Mouse (Mus musculus) heart, embryonic 11.5 days (tissue): ENCODE results near the gene Pex14. TPM values are rescaled to one million over a fixed set of nuclear protein-coding genes. Genes with fewer than 3 reads are reported as not detected.

ENCODE experiments used
- ATAC-seq: fragments of 200-750 bp; cut with Nextera tagmentation; replicated peaks from 2 replicates; pipeline ENCODE4 v1.8.0; 2017; ENCODE audit warnings: moderate library complexity; ENCODE audit not compliant: insufficient number of reproducible peaks, low FRiP score, low TSS enrichment
- H3K27ac ChIP-seq: fragments of 300-500 bp; sonication (generic); 2 replicates; pipeline ENCODE4 v1.5.1; 2014; ENCODE audit warnings: mild to moderate bottlenecking, low read depth, low read length
- H3K27me3 ChIP-seq: fragments of 300-500 bp; sonication (generic); 2 replicates; pipeline ENCODE4 v1.6.1; 2014; ENCODE audit warnings: mild to moderate bottlenecking, low read length, mixed read lengths; ENCODE audit not compliant: control insufficient read depth, insufficient read depth
- H3K36me3 ChIP-seq: fragments of 300-500 bp; sonication (generic); 2 replicates; pipeline ENCODE4 v1.6.1; 2014; ENCODE audit warnings: mild to moderate bottlenecking, low read length, moderate library complexity, mixed read lengths; ENCODE audit not compliant: control insufficient read depth, insufficient read depth
- H3K4me1 ChIP-seq: fragments of 300-500 bp; sonication (generic); 2 replicates; pipeline ENCODE4 v1.6.1; 2014; ENCODE audit warnings: low read length; ENCODE audit not compliant: control insufficient read depth, insufficient read depth
- H3K4me2 ChIP-seq: fragments of 300-500 bp; sonication (generic); 2 replicates; pipeline ENCODE4 v1.6.1; 2014; ENCODE audit warnings: mild to moderate bottlenecking, moderate library complexity
- H3K4me3 ChIP-seq: fragments of 300-500 bp; sonication (generic); 2 replicates; pipeline ENCODE4 v1.5.1; 2014; ENCODE audit warnings: low read depth, low read length
- H3K9ac ChIP-seq: fragments of 300-500 bp; sonication (generic); 2 replicates; pipeline ENCODE4 v1.6.1; 2014; ENCODE audit warnings: mild to moderate bottlenecking, low read depth, low read length, moderate library complexity
- H3K9me3 ChIP-seq: fragments of 300-500 bp; sonication (generic); replicated peaks from 2 replicates; pipeline ENCODE4 v1.6.1; 2016; ENCODE audit warnings: low read length; ENCODE audit not compliant: control insufficient read depth
- WGBS: fragments of 180-500 bp; shearing (Covaris S2); extraction: QIAGEN DNeasy Blood & Tissue Kit; methylation state at CpG from one replicate; pipeline ENCODE4 v1.1.7; 2014; ENCODE audit not compliant: insufficient replicate concordance; 5-methylcytosine and 5-hydroxymethylcytosine counted together
- polyA plus RNA-seq: library from polyadenylated mRNA; unstranded; fragments of >200 nt; fragmentation: Nextera tagmentation; extraction: Ambion mirVana; gene quantifications from 2 replicates; pipeline ENCODE4 v1.2.1, GENCODE M21; 2014

Pex14 gene
- 33.5 and 37.2 TPM in 2 replicates for polyA plus RNA-seq

DNA sequence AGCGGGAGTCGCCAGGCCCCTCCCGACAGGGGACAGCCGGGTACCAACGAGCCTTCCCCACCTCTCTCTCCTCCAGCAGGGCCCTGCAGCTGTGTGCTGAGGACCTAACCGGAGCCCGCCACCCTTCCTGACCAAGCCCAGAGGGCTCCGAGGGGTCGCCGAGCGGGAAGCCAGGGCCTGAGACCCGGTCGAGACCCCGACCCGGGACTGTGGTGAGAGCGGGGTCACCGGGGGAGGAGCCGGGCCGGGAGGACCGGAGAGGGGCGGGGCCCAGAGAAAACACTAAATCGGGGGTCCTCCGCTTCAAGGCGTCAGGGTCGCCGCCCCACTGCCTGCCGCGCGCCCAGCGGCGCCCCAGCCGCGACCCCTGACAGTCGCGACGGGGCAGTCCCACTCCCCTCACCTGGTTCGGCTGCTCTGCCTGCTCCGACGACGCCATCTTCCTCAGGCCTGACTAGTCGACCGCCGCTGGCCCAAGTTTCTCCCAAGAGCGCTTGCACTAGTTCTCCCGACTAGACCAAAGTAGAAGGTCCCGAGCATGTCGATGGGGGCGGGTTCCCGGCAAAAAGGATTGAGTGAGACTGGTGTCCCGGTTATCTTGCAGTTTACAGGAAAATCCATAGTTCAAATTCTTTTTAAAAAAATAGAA, at the start of gene Pex14:
Pex14 (minus strand) TSS at position 508 of the 649 bp plus-strand sequence.
- H3K27ac ChIP-seq: peak within 1 kb of the TSS; percentile 62
- H3K4me3 ChIP-seq: peak within 1 kb of the TSS; percentile 99
- H3K4me2 ChIP-seq: peak within 1 kb of the TSS; percentile 98
- H3K9me3 ChIP-seq: no peaks in the 10 kb centered on the region
- H3K27me3 ChIP-seq: no peaks in the 10 kb centered on the region
- H3K36me3 ChIP-seq: no peaks in the 10 kb centered on the region
- ATAC-seq: peak; percentile 80
- H3K4me1 ChIP-seq: peaks cover 11% of the 10 kb centered on the region
- WGBS: under 1% methylated on average over 50 of the region's 50 CpGs
- peak within 1 kb of the TSS; percentile 94 for H3K9ac ChIP-seq

- no peak for ATAC-seq
- H3K27ac ChIP-seq: no peak overlapping the region
Observed at GRCm38 (mm10) chr4:149149196-149149595, 49.5 kb upstream of the Pex14 start.

GRCm38 (mm10) chr4:149148084-149148483, 48.4 kb upstream of the Pex14 start:
- WGBS: 73% methylated on average over 4 of the region's 4 CpGs
- no peak for ATAC-seq

More at GRCm38 (mm10) chr4:149149196-149149595, 49.5 kb upstream of the Pex14 start:
- Histone ChIP-seq H3K4me1 (peaks cover 8% of the 10 kb centered on the region), H3K27me3 (no peaks in the 10 kb centered on the region), H3K4me3 (no peak overlapping the region), H3K9ac (no peak overlapping the region), H3K36me3 (peaks cover 26% of the 10 kb centered on the region), H3K4me2 (no peak overlapping the region), H3K9me3 (no peaks in the 10 kb centered on the region)
- 87% methylated on average over 9 of the region's 9 CpGs for WGBS

DNA sequence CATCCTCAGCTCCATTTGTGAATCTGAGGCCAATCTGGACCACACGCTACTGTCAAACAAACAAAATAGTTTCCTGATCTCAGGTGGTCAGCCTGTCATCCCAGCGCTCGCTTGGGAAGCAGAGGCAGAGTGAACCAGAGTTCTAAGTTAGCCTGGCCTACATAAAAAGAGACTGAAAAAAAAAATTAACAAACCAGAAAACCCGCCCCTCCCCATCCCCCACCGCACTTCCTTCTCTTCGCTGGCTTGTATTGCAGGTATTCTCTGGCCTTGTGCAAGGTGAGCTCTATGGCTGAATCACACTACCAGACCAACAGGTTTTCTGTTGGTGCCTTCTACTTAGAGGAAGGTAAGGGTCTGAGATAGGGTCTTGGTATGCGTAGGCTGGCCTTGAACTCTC, 47.9 kb upstream of the Pex14 start:
- H3K9me3 ChIP-seq: no peaks in the 10 kb centered on the region
- H3K27me3 ChIP-seq: no peaks in the 10 kb centered on the region
- H3K27ac ChIP-seq: no peak overlapping the region
- 80% methylated on average over 7 of the region's 7 CpGs for WGBS
- H3K4me1 ChIP-seq: peaks cover 8% of the 10 kb centered on the region
- no peak overlapping the region for H3K9ac ChIP-seq
- ATAC-seq: no peak
- H3K4me3 ChIP-seq: no peak overlapping the region
- H3K36me3 ChIP-seq: peaks cover 20% of the 10 kb centered on the region
- no peak overlapping the region for H3K4me2 ChIP-seq

More at GRCm38 (mm10) chr4:149148084-149148483, 48.4 kb upstream of the Pex14 start:
- Histone ChIP-seq H3K9ac (no peak overlapping the region), H3K9me3 (no peaks in the 10 kb centered on the region), H3K4me3 (no peak overlapping the region), H3K27ac (no peak overlapping the region), H3K4me2 (no peak overlapping the region), H3K36me3 (peaks cover 22% of the 10 kb centered on the region), H3K4me1 (peaks cover 8% of the 10 kb centered on the region), H3K27me3 (no peaks in the 10 kb centered on the region)

DNA sequence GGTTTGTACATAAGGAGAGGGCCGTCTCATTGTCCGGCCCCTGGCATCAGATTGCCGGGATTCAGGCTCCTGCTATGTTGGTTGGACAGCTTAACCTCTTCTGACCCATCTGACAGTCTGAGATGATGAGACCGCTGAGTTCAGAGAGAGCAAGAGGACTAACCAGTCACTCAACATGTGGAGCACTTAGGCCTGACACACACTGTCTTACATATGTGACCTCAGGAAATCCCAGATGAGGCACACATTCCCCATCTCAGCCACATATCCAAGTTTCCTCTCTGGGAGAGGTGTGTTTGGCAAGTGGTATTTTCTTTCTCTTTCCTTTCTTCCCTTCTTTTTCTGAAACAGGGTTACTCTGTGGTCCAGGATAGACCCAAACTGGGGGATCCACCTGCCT, 45.5 kb upstream of the Pex14 start:
- no peak overlapping the region for H3K9ac ChIP-seq
- WGBS: 80% methylated on average over 4 of the region's 4 CpGs
- H3K4me2 ChIP-seq: no peak overlapping the region
- H3K27me3 ChIP-seq: no peaks in the 10 kb centered on the region
- ATAC-seq: no peak
- H3K36me3 ChIP-seq: peaks cover 3% of the 10 kb centered on the region
- H3K9me3 ChIP-seq: no peaks in the 10 kb centered on the region
- peaks cover 8% of the 10 kb centered on the region for H3K4me1 ChIP-seq
- no peak overlapping the region for H3K27ac ChIP-seq
- H3K4me3 ChIP-seq: no peak overlapping the region

- peaks cover 8% of the 10 kb centered on the region for H3K4me1 ChIP-seq
- no peaks in the 10 kb centered on the region for H3K27me3 ChIP-seq
- ATAC-seq: peak; percentile 46; the same call in 1 of the 2 replicates
- 8% methylated on average over 3 of the region's 3 CpGs for WGBS
- no peak overlapping the region for H3K4me3 ChIP-seq
- H3K4me2 ChIP-seq: no peak overlapping the region
- no peak overlapping the region for H3K27ac ChIP-seq
- no peaks in the 10 kb centered on the region for H3K36me3 ChIP-seq
- no peaks in the 10 kb centered on the region for H3K9me3 ChIP-seq
- no peak overlapping the region for H3K9ac ChIP-seq
Observed at GRCm38 (mm10) chr4:149144459-149144858, 44.8 kb upstream of the Pex14 start.

- Histone ChIP-seq H3K27me3 (no peaks in the 10 kb centered on the region), H3K9me3 (no peaks in the 10 kb centered on the region), H3K27ac (no peak overlapping the region), H3K4me1 (peaks cover 8% of the 10 kb centered on the region), H3K9ac (no peak overlapping the region), H3K36me3 (no peaks in the 10 kb centered on the region), H3K4me3 (no peak overlapping the region), H3K4me2 (no peak overlapping the region)
- ATAC-seq: no peak
- 19% methylated on average over 4 of the region's 4 CpGs for WGBS
Observed at GRCm38 (mm10) chr4:149143594-149143993, 43.9 kb upstream of the Pex14 start.

- H3K9ac ChIP-seq: no peak overlapping the region
- no peak overlapping the region for H3K4me3 ChIP-seq
- WGBS: 77% methylated on average over 8 of the region's 8 CpGs
- H3K27ac ChIP-seq: no peak overlapping the region
- H3K4me2 ChIP-seq: no peak overlapping the region
- no peaks in the 10 kb centered on the region for H3K9me3 ChIP-seq
- no peaks in the 10 kb centered on the region for H3K4me1 ChIP-seq
- H3K36me3 ChIP-seq: no peaks in the 10 kb centered on the region
- H3K27me3 ChIP-seq: no peaks in the 10 kb centered on the region
- no peak for ATAC-seq
Observed at GRCm38 (mm10) chr4:149138515-149138914, 38.8 kb upstream of the Pex14 start.
